Mouse (Mus musculus): ENCODE results near the gene Rundc1.

- TF ChIP-seq MAX (IDR thresholded peaks at IDR 0.05; ENCODE audit: low read length) (0 out of 2 replicates have a peak, but pooled peaks have one; percentile 50), CTCF (conservative IDR thresholded peaks at IDR 0.05 in 1 of 2, IDR thresholded peaks at IDR 0.05 in 1 of 2; ENCODE audit: low read depth in 2 of 2, low read length in 2 of 2) (no peak), POLR2A (IDR thresholded peaks at IDR 0.05; ENCODE audit: low read depth, low read length) (peak; percentile 65), ETS1 (conservative IDR thresholded peaks at IDR 0.05; ENCODE audit: low read depth, low read length) (no peak), CHD2 (IDR thresholded peaks at IDR 0.05; ENCODE audit: low read length) (peak; percentile 68), USF1 (IDR thresholded peaks at IDR 0.05; ENCODE audit: low read depth, low read length) (no peak), ZC3H11A (IDR thresholded peaks at IDR 0.05; ENCODE audit: low read depth, low read length) (no peak), JUND (conservative IDR thresholded peaks at IDR 0.05; ENCODE audit: low read depth, low read length) (no peak), GABPA (IDR thresholded peaks at IDR 0.05; ENCODE audit: insufficient replicate concordance, low read depth, low read length) (no peak), MAZ (IDR thresholded peaks at IDR 0.05; ENCODE audit: low read depth, low read length) (no peak)
Observed at GRCm38 (mm10) chr11:101446319-101446718, 21.4 kb downstream of the Rundc1 start.

Data from CH12.LX (cell line).